16 mouse cellular contexts compared by ENCODE assay signal in genomic region chr2:159235000-159235399, GRCm38 (mm10).
DNase-seq lines count a peak whose midpoint lies in the region; ATAC-seq and TF ChIP-seq lines count a peak whose summit lies in the region.
"Had no signal": no experiment of that assay in that cellular context is flagged by ENCODE, and none has a peak within 500 bp of the region (broad histone marks: within the 10 kb centered on the region; RNA-seq: fewer than 3 reads in every experiment).

No protein-coding gene starts in this region.

- H3K36me3 ChIP-seq in hindbrain, embryonic 11.5 days (ENCODE audit: control insufficient read depth, insufficient read depth, low read length): no peaks in the 10 kb centered on the region
- no peaks in the 10 kb centered on the region for H3K36me3 ChIP-seq in hindbrain, embryonic 13.5 days
- H3K36me3 ChIP-seq in midbrain, embryonic 14.5 days (ENCODE audit: control insufficient read depth, insufficient read depth, low read length): no peaks in the 10 kb centered on the region
- no peaks in the 10 kb centered on the region for H3K36me3 ChIP-seq in midbrain, postnatal 0 days (ENCODE audit: insufficient read depth, low read length)
- no peaks in the 10 kb centered on the region for H3K36me3 ChIP-seq in forebrain, embryonic 10.5 days (replicated peaks)
- H3K36me3 ChIP-seq: G1E; heart, embryonic 12.5 days had no signal

- H3K4me3 ChIP-seq in hindbrain, embryonic 11.5 days (ENCODE audit: low read depth, low read length): no peak overlapping the region
- no peak overlapping the region for H3K4me3 ChIP-seq in hindbrain, embryonic 13.5 days
- no peak overlapping the region for H3K4me3 ChIP-seq in midbrain, embryonic 14.5 days (replicated peaks; ENCODE audit: low read depth, low read length)
- no peak overlapping the region for H3K4me3 ChIP-seq in midbrain, postnatal 0 days (ENCODE audit: low read depth, low read length)
- H3K4me3 ChIP-seq in forebrain, embryonic 10.5 days: no peak overlapping the region
- H3K4me3 ChIP-seq: heart, embryonic 12.5 days had no signal

- no peaks in the 10 kb centered on the region for H3K4me1 ChIP-seq in hindbrain, embryonic 11.5 days (replicated peaks; ENCODE audit: control insufficient read depth, insufficient read depth, low read length)
- H3K4me1 ChIP-seq in hindbrain, embryonic 13.5 days (replicated peaks): peaks cover 7% of the 10 kb centered on the region
- peaks cover 7% of the 10 kb centered on the region; the same call in 1 of the 2 replicates for H3K4me1 ChIP-seq in midbrain, embryonic 14.5 days (ENCODE audit: control insufficient read depth, insufficient read depth, low read length)
- no peaks in the 10 kb centered on the region for H3K4me1 ChIP-seq in midbrain, postnatal 0 days (ENCODE audit: insufficient read depth, low read length)
- peaks cover 9% of the 10 kb centered on the region for H3K4me1 ChIP-seq in forebrain, embryonic 10.5 days
- H3K4me1 ChIP-seq: heart, embryonic 12.5 days had no signal

- peak; percentile 65 for ATAC-seq in hindbrain, embryonic 11.5 days (ENCODE audit: low FRiP score)
- no peak for ATAC-seq in hindbrain, embryonic 13.5 days (ENCODE audit: low FRiP score)
- ATAC-seq in midbrain, embryonic 14.5 days (ENCODE audit: low FRiP score, low TSS enrichment): 0 out of 2 replicates have a peak, but pooled peaks have one; percentile 17
- no peak for ATAC-seq in midbrain, postnatal 0 days (ENCODE audit: low FRiP score)

- H3K4me2 ChIP-seq in hindbrain, embryonic 11.5 days (replicated peaks; ENCODE audit: low read depth, low read length): no peak overlapping the region
- H3K4me2 ChIP-seq in hindbrain, embryonic 13.5 days: no peak overlapping the region
- no peak overlapping the region for H3K4me2 ChIP-seq in midbrain, embryonic 14.5 days (ENCODE audit: low read length)
- H3K4me2 ChIP-seq in midbrain, postnatal 0 days (ENCODE audit: low read depth, low read length, poor library complexity, severe bottlenecking): no peak overlapping the region
- H3K4me2 ChIP-seq: heart, embryonic 12.5 days had no signal

- H3K27me3 ChIP-seq in hindbrain, embryonic 11.5 days (ENCODE audit: control insufficient read depth, insufficient read depth, low read length): no peaks in the 10 kb centered on the region
- no peaks in the 10 kb centered on the region for H3K27me3 ChIP-seq in hindbrain, embryonic 13.5 days
- H3K27me3 ChIP-seq in midbrain, embryonic 14.5 days (ENCODE audit: control insufficient read depth, insufficient read depth, low read length): no peaks in the 10 kb centered on the region
- no peaks in the 10 kb centered on the region for H3K27me3 ChIP-seq in midbrain, postnatal 0 days (ENCODE audit: insufficient read depth, low read length)
- no peaks in the 10 kb centered on the region for H3K27me3 ChIP-seq in forebrain, embryonic 10.5 days (ENCODE audit: poor library complexity, severe bottlenecking)
- H3K27me3 ChIP-seq: heart, embryonic 12.5 days had no signal

- H3K27ac ChIP-seq in hindbrain, embryonic 11.5 days (ENCODE audit: low read depth, low read length): no peak overlapping the region
- H3K27ac ChIP-seq in hindbrain, embryonic 13.5 days: no peak overlapping the region
- no peak overlapping the region for H3K27ac ChIP-seq in midbrain, embryonic 14.5 days (replicated peaks; ENCODE audit: low read depth, low read length)
- H3K27ac ChIP-seq in midbrain, postnatal 0 days (ENCODE audit: low read depth, low read length): no peak overlapping the region
- no peak overlapping the region for H3K27ac ChIP-seq in forebrain, embryonic 10.5 days

- H3K9ac ChIP-seq in hindbrain, embryonic 11.5 days (ENCODE audit: low read depth, low read length): no peak overlapping the region
- H3K9ac ChIP-seq in hindbrain, embryonic 13.5 days: no peak overlapping the region
- H3K9ac ChIP-seq in midbrain, embryonic 14.5 days (replicated peaks; ENCODE audit: low read length): no peak overlapping the region
- H3K9ac ChIP-seq in midbrain, postnatal 0 days (replicated peaks; ENCODE audit: low read length, poor library complexity, severe bottlenecking): no peak overlapping the region
- H3K9ac ChIP-seq: heart, embryonic 12.5 days had no signal

- WGBS in hindbrain, embryonic 11.5 days: 23% methylated on average over 6 of the region's 6 CpGs
- WGBS in hindbrain, embryonic 13.5 days: 21% methylated on average over 6 of the region's 6 CpGs
- WGBS in midbrain, embryonic 14.5 days: 12% methylated on average over 6 of the region's 6 CpGs
- WGBS in midbrain, postnatal 0 days: 21% methylated on average over 6 of the region's 6 CpGs
- 26% methylated on average over 6 of the region's 6 CpGs for WGBS in forebrain, embryonic 10.5 days

- H3K9me3 ChIP-seq in hindbrain, embryonic 11.5 days (ENCODE audit: control insufficient read depth, low read length): no peaks in the 10 kb centered on the region
- no peaks in the 10 kb centered on the region for H3K9me3 ChIP-seq in hindbrain, embryonic 13.5 days
- no peaks in the 10 kb centered on the region for H3K9me3 ChIP-seq in midbrain, embryonic 14.5 days (ENCODE audit: control insufficient read depth, low read length)
- H3K9me3 ChIP-seq in midbrain, postnatal 0 days (ENCODE audit: low read length): no peaks in the 10 kb centered on the region
- no peaks in the 10 kb centered on the region for H3K9me3 ChIP-seq in forebrain, embryonic 10.5 days
- H3K9me3 ChIP-seq: heart, embryonic 12.5 days had no signal

- DNase-seq in hindbrain, embryonic 11.5 days (ENCODE audit: low spot score): peak; percentile 20
- DNase-seq in midbrain, embryonic 14.5 days: peak; percentile 11
- no peak for DNase-seq in midbrain, postnatal 0 days (ENCODE audit: low spot score)
- DNase-seq in forebrain, embryonic 10.5 days (ENCODE audit: extremely low spot score, low spot score): peak; percentile 15
- DNase-seq in gonadal fat pad, adult 2 months (ENCODE audit: low read depth): peak; percentile 13
- DNase-seq in Muller cell, postnatal 12 days (ENCODE audit: inconsistent ontology term): no peak
- DNase-seq in c-Kit-positive CD71-positive TER-119-positive erythroid progenitor cells, embryonic 14.5 days (ENCODE audit: low spot score): no peak
- DNase-seq: adrenal gland, postnatal 25 days; B cell, adult 2 months; cerebellum, adult 9-11 months; kidney, adult 2 months; kidney, postnatal 25 days; lung, adult 18-20 months had no signal

- no peak for TF ChIP-seq CTCF in midbrain, postnatal 0 days (IDR thresholded peaks at IDR 0.05)

Comparison
In these comparisons a context has a peak if more than half of its experiments do, and no peak if none do; other contexts are left out.
1. ATAC-seq: peak in hindbrain, embryonic 11.5 days (single experiment) and midbrain, embryonic 14.5 days (single experiment); none in hindbrain, embryonic 13.5 days (single experiment) and midbrain, postnatal 0 days (single experiment).
2. DNase-seq: peak in hindbrain, embryonic 11.5 days (single experiment), midbrain, embryonic 14.5 days (single experiment), forebrain, embryonic 10.5 days (single experiment) and gonadal fat pad, adult 2 months (single experiment); none in midbrain, postnatal 0 days (single experiment), Muller cell, postnatal 12 days (single experiment) and c-Kit-positive CD71-positive TER-119-positive erythroid progenitor cells, embryonic 14.5 days (single experiment).